Mouse (Mus musculus): ENCODE results near the gene Nrg4. TPM values are rescaled to one million over a fixed set of nuclear protein-coding genes. Genes with fewer than 3 reads are reported as not detected.

Nrg4 gene
- total RNA-seq, 2 experiments from 2014 or later: 1.7 to 2.7 TPM

DNA sequence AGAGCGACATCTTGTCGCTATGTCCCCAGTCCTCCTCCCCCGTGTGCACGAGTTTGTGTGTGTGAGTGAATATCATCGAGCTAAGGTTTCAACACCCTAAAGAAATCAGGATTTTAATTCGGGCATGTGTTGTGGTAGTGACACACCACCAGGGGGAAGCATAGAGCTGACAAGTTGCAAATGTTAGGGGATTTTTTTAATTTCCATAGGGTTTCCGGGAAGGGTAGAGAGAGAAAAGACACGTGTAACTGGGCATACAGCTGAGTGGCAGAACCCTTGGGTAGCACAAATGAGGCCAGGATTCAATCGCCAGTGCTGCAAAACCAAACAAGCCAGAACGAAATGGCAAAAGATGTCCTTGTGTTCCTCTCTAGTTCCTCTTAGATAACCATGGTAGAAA is 2.1 kb downstream of the Nrg4 start:
- ATAC-seq (replicated peaks; ENCODE audit: low FRiP score, poor library complexity, severe bottlenecking): no peak

GRCm38 (mm10) chr9:55324085-55324484 is 2.6 kb downstream of the Nrg4 start:
- ATAC-seq (replicated peaks; ENCODE audit: low FRiP score, poor library complexity, severe bottlenecking): no peak

DNA sequence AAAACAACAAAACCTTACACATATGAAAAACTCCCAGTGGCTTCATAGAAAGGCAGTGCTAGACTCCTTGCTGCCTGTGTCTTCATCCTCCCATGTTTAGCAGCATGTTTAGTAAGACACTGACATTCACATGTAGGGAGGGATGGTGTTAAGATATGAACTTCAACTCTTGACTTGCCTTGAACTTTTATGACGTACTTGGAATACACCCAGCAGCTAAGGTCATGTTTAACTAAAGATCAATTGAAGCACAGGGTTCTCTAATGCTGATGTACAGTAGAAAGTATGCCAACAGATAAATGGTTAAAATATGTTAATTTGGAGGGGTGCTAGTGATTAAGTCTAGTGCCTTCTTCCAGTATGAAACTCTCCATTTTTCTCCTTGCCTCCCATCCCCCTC is 4.0 kb downstream of the Nrg4 start:
- no peak for ATAC-seq (replicated peaks; ENCODE audit: low FRiP score, poor library complexity, severe bottlenecking)

DNA sequence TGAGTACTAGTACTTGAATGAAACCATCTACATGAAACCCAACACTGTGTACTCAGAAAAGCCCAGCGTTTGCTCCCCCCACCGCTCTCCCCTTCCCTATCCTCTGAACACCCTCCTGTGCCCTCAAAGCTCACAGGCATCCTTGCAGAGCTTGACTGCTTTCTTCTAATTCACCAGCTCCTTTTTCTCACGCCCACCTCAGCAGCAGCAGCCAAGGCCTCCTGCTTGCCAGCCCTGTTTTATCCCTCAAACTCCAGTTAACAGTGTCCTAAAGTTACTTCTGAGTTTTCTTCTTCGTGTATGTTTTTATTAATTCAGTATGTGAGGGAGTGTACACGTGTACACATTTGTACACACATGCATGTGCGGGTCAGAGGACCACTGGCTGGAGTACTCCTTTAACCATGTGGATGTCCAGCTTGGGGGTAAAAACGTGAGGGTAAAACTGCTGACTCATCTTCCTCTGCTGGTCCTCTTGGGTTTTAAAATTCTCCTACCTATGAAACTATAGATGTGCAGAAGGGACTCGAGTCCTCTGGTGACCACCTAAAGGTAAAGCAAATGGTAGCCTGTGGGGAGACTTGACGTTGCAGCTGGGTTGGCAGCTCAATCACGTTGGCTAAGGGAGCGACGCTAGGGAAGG is 12.9 kb downstream of the Nrg4 start:
- no peak for ATAC-seq (replicated peaks; ENCODE audit: low FRiP score, poor library complexity, severe bottlenecking)

DNA sequence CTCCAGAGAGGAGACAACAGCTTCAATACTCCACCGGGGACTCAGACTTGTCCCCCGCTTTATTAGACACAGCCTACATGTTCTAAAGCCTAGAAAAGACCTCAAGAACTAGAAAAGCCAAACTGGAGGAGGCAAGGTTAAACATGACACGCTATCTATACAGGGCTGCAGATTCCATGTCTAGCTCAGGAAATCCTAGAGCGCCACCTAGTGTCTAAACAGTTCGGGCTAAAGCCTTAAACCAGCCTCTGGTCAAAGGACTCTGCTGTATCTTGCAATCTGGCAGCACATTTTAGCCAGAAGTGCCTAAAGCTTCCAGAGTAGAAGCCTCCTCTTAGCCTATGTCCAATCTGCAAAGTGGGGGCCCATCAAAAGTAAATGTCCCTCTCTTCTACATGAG is 15.1 kb downstream of the Nrg4 start:
- ATAC-seq (replicated peaks; ENCODE audit: low FRiP score, poor library complexity, severe bottlenecking): no peak

GRCm38 (mm10) chr9:55308455-55308854 is 18.2 kb downstream of the Nrg4 start:
- no peak for ATAC-seq (replicated peaks; ENCODE audit: low FRiP score, poor library complexity, severe bottlenecking)

DNA sequence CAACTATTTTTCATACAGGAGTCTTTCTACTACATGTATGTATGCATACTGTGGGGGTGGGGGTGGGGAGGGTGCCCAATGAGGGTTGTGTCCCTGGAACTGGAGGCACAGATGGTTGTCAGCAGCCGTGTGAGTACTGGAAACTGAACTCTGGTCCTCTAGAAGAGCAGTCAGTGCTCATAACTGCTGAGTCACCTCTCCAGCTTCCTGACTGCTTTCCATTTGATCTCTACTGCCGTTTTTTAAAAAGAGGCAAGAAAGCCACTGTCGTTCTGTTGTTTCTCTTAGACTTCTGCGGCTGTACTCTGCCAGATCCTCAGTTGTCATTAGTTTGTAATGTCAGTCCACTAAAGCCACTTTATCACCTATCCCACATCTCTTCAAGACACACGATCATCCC is 19.1 kb downstream of the Nrg4 start:
- no peak for ATAC-seq (replicated peaks; ENCODE audit: low FRiP score, poor library complexity, severe bottlenecking)

DNA sequence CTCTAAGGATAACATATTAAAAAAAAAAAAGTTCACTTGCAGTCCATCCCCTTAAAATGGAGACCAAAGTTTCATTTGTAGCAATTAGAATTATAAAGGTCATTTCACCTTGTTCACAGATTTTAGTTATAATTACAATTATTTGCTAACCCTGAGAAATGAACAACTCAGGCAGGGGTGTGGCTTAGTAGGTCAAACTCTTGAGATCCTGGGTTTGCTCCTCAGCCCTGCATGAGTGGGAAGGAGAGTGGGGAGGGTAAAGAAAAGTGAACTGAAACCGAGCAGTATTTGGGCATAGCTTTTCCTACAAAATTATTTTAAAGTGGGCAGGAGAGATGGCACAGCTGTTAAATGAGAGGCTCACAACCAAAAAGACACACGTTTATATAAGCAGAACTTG is 19.6 kb downstream of the Nrg4 start:
- no peak for ATAC-seq (replicated peaks; ENCODE audit: low FRiP score, poor library complexity, severe bottlenecking)

DNA sequence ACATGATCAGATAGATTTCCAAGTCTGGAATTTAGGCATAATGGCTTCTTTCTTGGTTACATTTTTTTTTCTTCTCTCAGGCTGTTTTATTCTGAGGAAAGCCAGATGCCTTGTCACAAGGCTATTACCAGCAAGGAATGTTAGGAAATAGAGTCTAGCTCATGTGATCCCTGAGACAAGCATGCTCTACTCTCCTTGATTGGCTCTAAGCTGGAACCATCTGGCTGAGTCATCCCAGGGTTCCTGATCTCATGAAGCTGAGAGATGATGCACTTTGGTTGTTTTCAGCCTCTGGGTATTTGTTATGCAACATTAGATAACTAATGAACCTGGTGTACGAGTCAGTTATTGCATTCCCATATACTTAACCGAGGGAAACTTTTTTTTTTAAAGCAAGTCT is 30.4 kb downstream of the Nrg4 start:
- no peak for ATAC-seq (replicated peaks; ENCODE audit: low FRiP score, poor library complexity, severe bottlenecking)

GRCm38 (mm10) chr9:55291966-55292365 is 34.7 kb downstream of the Nrg4 start:
- ATAC-seq (replicated peaks; ENCODE audit: low FRiP score, poor library complexity, severe bottlenecking): no peak

DNA sequence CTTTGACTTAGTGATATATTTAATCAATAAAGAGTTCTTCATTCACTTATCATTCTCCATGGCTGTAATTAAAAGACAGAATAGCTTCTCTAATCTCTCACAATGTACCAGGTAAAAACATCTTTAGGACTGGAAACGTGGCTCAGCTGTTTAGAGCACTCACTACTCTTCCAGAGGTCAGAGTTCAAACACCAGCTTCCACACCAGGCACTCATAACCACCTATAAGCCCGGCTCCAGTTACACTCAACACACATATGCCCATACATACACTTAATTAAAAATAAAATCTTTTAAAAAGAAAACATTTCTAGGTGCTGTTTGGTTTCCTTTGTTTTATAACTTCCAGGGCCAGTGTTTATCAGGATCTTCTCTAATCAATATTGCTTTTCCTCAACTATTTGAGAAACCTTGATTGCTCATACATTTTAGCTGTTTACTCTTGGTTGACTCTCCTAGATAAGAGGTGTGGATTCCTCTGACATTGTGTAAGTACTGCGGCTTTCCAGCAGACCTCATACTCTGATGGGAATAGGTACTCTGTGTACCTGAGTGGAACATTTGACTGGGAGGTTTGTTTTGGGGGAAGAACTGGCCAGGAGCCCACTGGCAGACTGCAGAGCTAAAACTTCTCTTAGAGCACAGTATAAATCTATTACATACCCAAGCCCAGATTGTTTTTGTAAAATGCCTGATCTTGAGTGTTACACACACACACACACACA is 37.0 kb downstream of the Nrg4 start:
- ATAC-seq (replicated peaks; ENCODE audit: low FRiP score, poor library complexity, severe bottlenecking): no peak

DNA sequence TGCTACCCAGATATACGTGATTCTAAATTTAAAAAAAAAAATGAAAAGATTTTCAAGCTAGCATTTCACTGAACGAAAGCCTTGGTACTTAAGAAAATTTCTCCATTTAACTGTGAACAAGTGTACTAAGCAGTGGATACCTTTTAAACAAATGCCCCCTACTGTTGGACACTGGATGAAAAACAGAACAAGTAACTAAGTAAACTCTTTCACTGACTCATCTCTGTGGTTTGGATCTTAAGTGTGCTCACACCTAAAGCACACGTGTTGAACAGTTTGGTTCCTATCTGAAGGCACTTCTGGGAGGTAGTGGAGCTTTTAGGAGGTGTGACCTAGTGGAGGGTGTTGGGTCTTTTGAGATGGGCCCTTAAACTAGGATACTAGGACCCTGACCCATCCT is 41.4 kb downstream of the Nrg4 start:
- ATAC-seq (replicated peaks; ENCODE audit: low FRiP score, poor library complexity, severe bottlenecking): no peak

- ATAC-seq (replicated peaks; ENCODE audit: low FRiP score, poor library complexity, severe bottlenecking): no peak
These were observed 43.1 kb downstream of the Nrg4 start for GRCm38 (mm10) chr9:55283516-55283915.

DNA sequence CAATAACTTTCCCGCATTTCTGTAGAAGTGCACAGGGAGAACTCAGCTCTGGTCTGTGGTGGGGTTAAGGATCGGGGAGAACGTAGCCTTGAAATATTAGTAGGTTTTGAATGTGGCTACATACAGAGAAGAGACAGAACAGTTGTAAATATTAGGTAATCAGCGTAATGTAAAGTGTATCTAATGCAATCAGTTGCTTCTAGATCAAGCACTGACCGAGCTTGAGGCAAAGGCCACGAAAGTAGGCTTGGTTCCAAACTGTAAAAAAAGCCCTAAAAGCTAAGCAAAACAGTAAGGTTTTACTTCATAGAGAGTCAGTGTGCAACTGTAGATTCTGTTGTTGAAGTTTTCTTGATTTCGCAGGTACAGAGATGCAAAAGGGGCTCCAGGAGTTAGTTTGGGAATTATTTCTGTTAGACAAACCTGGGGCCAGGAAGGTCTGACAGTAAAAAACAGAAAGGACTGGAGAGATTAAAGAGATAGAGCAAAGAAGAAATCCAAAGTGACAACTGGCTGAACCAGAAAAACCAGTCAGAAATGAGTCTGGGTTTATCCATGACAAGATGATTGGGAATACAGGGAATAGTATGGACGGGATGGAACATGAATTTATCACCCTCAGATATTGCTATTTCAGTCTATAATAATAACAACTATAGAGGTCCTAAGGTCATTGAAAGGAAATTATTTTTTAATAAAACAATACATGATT is 47.4 kb downstream of the Nrg4 start:
- ATAC-seq (replicated peaks; ENCODE audit: low FRiP score, poor library complexity, severe bottlenecking): no peak

DNA sequence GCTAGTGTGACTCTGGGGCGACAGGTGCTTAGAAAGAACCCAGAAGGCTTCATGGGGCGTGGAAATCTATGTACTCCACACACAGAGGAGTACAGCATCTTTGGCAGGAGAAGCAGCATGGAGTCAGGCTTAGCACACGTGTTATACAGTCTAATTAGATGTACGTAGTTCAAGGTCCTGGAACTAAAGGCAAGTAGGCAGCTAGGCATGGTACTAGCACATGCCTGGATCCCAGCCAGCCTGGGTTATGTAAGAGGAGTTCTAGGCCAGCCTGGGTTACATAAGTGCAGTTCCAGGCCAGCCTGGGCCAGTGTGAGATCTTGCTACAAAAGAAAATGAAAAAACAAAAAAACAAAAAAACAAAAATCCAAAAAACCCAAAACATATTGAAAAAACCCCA is 49.1 kb downstream of the Nrg4 start:
- ATAC-seq (replicated peaks; ENCODE audit: low FRiP score, poor library complexity, severe bottlenecking): no peak

GRCm38 (mm10) chr9:55273906-55274305 is 52.7 kb downstream of the Nrg4 start:
- ATAC-seq (replicated peaks; ENCODE audit: low FRiP score, poor library complexity, severe bottlenecking): no peak

DNA sequence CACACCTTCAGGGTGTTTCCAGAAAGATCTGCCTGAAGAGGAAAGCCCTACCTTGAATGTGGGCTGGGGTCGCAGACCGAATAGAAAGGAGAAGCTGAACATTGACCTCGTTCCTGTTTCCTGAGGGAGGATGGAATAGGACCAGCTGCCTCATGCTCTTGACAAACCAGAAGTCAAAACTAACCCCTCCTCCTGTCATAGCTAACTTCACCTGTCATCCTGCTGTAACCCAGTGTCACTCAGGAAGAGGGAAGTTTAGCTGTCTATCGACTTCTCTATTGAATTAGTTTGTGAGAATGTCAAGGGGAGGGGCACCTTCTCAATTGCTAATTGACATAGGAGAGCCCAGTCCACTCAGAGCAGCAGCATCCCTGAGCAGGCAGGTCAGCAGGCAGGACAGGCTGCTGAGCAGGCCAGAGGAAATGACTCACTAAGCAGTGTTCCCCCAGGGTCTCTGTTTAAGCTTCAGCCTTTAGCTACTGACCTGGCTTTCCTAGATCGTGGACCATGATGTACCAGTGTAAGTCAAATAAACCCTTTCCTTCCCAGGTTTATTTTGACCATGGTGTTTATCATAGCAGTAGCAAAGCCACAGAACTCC is 54.6 kb downstream of the Nrg4 start:
- no peak for ATAC-seq (replicated peaks; ENCODE audit: low FRiP score, poor library complexity, severe bottlenecking)

- ATAC-seq (replicated peaks; ENCODE audit: low FRiP score, poor library complexity, severe bottlenecking): no peak
These were observed 62.0 kb downstream of the Nrg4 start for GRCm38 (mm10) chr9:55264356-55265302.

GRCm38 (mm10) chr9:55259741-55260140 is 66.9 kb downstream of the Nrg4 start:
- no peak for ATAC-seq (replicated peaks; ENCODE audit: low FRiP score, poor library complexity, severe bottlenecking)

GRCm38 (mm10) chr9:55257105-55257504 is 69.5 kb downstream of the Nrg4 start:
- ATAC-seq (replicated peaks; ENCODE audit: low FRiP score, poor library complexity, severe bottlenecking): no peak
